Mouse (Mus musculus) ovary, adult 2 months (tissue): ENCODE data around the gene Hist2h2aa2. TPM values are rescaled to one million over a fixed set of nuclear protein-coding genes. Genes with fewer than 3 reads are reported as not detected.

Experiments
- polyA plus RNA-seq: library from polyadenylated mRNA; depleted of rRNA; stranded (reverse); fragments of >200 nt; gene quantifications from 2 replicates; pipeline ENCODE4 v1.2.3, GENCODE M21; 2012; rRNA removed

Gene Hist2h2aa2
- polyA plus RNA-seq: 214 and 474 TPM in 2 replicates

GRCm38 (mm10) chr3:96239949-96240798, at the start of gene Hist2h2aa2:
TSS of gene Hist2h2aa2 (minus strand) at chr3:96240276.

GRCm38 (mm10) chr3:96269511-96270474, 29.7 kb upstream of the Hist2h2aa2 start, which contains the start of gene Hist2h2bb:
TSS of gene Hist2h2bb (plus strand) at chr3:96269752.

DNA sequence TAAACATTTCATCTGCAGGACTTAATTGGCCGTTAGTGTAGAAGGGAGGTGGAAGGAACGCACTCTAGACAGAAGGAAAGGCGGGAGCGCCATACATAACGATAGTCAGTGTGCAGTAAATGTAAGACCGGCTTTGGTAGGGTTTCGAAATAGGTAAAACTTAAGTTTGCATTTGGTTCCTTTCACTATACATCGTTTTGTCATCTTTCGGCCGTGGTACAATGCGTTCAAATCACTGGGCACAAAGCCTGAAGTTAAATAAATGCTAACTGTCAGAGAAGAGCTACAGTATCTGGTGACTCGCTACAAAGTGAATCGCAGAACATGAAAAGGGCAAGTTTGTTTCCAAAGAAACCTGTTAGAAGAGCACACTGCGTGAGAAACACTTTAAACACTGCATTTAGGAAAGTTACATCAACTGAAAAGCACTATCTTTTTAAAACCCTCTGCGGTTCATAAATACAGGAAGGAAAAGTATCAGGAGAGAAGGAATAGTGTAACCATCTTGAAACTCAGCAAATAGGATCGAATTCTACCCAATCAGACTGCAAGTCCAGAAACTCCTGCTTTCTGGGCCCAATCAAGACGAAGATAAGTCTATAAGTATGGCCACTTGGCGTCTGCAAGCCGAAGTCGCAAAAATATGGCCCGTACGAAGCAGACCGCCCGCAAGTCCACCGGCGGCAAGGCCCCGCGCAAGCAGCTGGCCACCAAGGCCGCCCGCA, 28.1 kb upstream of the Hist2h2aa2 start, which contains the start of gene Hist2h3b:
Hist2h3b (plus strand) TSS at position 604 of the 725 bp plus-strand sequence.

DNA sequence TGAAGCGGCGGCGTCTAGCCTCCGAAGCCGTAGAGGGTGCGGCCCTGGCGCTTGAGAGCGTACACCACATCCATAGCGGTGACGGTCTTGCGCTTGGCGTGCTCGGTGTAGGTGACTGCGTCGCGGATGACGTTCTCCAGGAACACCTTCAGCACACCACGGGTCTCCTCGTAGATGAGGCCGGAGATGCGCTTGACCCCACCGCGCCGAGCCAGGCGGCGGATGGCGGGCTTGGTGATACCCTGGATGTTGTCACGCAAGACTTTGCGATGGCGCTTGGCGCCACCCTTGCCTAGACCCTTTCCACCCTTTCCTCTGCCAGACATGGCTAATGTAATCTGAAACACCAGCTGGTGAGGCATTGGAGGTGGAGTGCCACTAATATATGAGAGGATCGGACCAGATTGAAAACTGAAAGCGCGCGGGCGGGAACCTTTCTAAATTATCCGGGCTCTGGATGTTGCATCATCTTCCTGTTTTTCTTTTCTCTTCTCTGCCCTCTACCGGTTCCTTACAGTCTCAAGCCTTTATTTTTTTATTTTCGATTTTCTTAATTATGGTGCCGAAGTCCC, 23.0 kb upstream of the Hist2h2aa2 start, which contains the start of gene Hist2h4:
Hist2h4 (minus strand) TSS at position 333 of the 572 bp plus-strand sequence.

GRCm38 (mm10) chr3:96246427-96246856, 6.4 kb upstream of the Hist2h2aa2 start, which contains the start of gene Hist2h3c1:
TSS of gene Hist2h3c1 (plus strand) at chr3:96246685.

GRCm38 (mm10) chr3:96245003-96245886, 5.2 kb upstream of the Hist2h2aa2 start, which contains the start of gene Hist2h2aa1:
TSS of gene Hist2h2aa1 (plus strand) at chr3:96245497.

DNA sequence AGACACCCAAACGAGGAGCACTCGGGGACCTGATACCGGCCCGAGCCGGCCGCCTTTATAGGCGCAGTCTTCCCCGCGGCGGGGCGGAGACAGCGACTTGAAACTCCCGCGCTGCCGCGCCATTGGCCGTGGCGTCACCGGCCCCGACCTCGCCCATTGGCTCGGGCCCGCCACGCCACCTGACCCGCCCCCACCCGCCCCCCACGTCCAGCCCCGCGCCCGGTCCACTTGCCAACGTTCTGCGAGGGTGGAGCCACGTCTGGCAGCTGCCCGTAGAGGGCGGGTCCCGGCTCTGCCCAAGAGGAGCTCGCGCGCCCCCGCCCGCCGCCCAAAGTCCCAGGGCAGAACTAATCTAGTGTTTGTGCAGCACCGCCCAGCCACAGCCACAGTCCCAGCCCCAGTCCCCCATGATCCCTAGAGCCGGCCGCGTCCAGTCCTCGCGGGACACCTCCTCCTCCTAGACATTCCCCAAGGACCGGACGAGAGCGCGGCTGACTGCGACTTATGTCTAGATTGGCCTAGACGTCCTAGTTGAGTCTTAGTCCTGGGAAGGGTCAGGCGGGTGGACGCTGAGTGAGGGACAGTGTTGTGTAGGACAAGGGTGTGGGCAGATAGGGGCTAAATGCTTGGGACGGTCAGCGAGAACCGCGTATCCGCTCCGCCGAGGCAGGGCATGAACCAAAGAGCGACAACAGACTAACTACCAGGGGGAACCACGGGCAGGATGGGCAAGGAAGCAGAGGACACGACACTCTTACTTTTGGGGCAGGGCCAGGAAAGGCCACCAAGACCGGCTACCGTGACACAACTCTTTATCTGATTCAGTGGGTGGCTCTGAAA, 902 bp downstream of the Hist2h2aa2 start, which contains the start of gene Hist2h3c2:
Hist2h3c2 (minus strand) TSS at position 174 of the 840 bp plus-strand sequence.

DNA sequence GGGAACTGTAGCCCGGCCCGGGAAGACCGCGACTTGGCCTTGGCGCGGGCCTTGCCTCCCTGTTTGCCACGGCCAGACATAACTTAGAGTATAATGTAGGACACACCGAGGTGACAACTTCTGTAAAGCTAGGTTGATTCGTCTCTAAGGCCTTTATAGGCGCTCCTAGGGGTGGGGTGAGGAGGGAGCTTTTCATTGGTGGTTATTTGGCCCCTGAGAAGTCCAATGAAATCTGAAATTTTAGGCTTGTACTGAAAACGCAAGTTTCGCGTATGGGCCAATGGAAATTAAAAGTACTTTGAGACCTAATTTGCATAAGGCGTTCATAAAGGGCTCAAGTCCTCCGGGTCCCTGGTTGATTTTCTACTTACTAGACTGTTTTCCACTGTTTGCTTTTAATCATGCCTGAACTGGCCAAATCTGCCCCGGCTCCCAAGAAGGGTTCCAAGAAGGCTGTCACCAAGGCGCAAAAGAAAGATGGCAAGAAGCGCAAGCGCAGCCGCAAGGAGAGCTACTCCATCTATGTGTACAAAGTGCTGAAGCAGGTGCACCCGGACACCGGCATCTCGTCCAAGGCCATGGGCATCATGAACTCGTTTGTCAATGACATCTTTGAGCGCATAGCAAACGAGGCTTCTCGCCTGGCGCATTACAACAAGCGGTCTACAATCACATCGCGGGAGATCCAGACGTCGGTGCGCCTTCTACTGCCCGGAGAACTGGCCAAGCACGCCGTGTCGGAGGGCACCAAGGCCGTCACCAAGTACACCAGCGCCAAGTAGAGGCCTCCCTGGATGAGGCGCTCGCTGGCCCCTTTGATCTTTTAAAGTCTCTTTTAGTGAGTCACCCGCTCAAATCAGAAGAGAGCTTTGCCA, 19.1 kb downstream of the Hist2h2aa2 start, which contains the start of the genes Hist2h2ac and Hist2h2be:
Hist2h2ac (minus strand) TSS at position 116 of the 875 bp plus-strand sequence.
Hist2h2be (plus strand) TSS at position 355 of the 875 bp plus-strand sequence.

GRCm38 (mm10) chr3:96219661-96220130, 20.4 kb downstream of the Hist2h2aa2 start, which contains the start of the genes Bola1 and Hist2h2ab:
TSS of gene Bola1 (minus strand) at chr3:96219709.
TSS of gene Hist2h2ab (plus strand) at chr3:96219865.

Other genes with a start within 250 kb of the Hist2h2aa2 start
- 46.0 and 57.5 TPM in 2 replicates for gene Plekho1, start 244.3 kb downstream of the Hist2h2aa2 start, polyA plus RNA-seq
- 2.9 and 3.2 TPM in 2 replicates for gene Vps45, start 181.8 kb downstream of the Hist2h2aa2 start, polyA plus RNA-seq
- gene Otud7b, start 135.7 kb downstream of the Hist2h2aa2 start, polyA plus RNA-seq: 22.1 and 34.9 TPM in 2 replicates
- 14.5 and 15.9 TPM in 2 replicates for gene Mtmr11, start 78.3 kb downstream of the Hist2h2aa2 start, polyA plus RNA-seq
- gene Sf3b4, start 67.9 kb downstream of the Hist2h2aa2 start, polyA plus RNA-seq: 122 and 154 TPM in 2 replicates
- 5.5 and 5.7 TPM in 2 replicates for gene Sv2a, start 59.1 kb downstream of the Hist2h2aa2 start, polyA plus RNA-seq
- gene Bola1, start 20.6 kb downstream of the Hist2h2aa2 start, polyA plus RNA-seq: 105 and 109 TPM in 2 replicates
- gene Hist2h2ab, start 20.4 kb downstream of the Hist2h2aa2 start, polyA plus RNA-seq: 9.3 and 11.4 TPM in 2 replicates
- 22.9 and 40.9 TPM in 2 replicates for gene Hist2h2ac, start 19.4 kb downstream of the Hist2h2aa2 start, polyA plus RNA-seq
- gene Hist2h2be, start 19.2 kb downstream of the Hist2h2aa2 start, polyA plus RNA-seq: 5.9 and 6.1 TPM in 2 replicates
- gene Hist2h3c2, start 1.1 kb downstream of the Hist2h2aa2 start, polyA plus RNA-seq: 107 and 146 TPM in 2 replicates
- gene Hist2h2aa1, start 5.2 kb upstream of the Hist2h2aa2 start, polyA plus RNA-seq: 589 and 615 TPM in 2 replicates
- not detected in 2 replicates for gene Hist2h3c1, start 6.4 kb upstream of the Hist2h2aa2 start, polyA plus RNA-seq
- 5.9 and 6.5 TPM in 2 replicates for gene Hist2h4, start 23.0 kb upstream of the Hist2h2aa2 start, polyA plus RNA-seq
- gene Hist2h3b, start 28.4 kb upstream of the Hist2h2aa2 start, polyA plus RNA-seq: 118 and 152 TPM in 2 replicates
- 6.8 and 7.4 TPM in 2 replicates for gene Hist2h2bb, start 29.5 kb upstream of the Hist2h2aa2 start, polyA plus RNA-seq
- 3.9 and 5.4 TPM in 2 replicates for gene Fcgr1, start 53.7 kb upstream of the Hist2h2aa2 start, polyA plus RNA-seq
- gene BC107364, start 212.0 kb upstream of the Hist2h2aa2 start, polyA plus RNA-seq: not detected in 2 replicates